In the genomic region with DNA sequence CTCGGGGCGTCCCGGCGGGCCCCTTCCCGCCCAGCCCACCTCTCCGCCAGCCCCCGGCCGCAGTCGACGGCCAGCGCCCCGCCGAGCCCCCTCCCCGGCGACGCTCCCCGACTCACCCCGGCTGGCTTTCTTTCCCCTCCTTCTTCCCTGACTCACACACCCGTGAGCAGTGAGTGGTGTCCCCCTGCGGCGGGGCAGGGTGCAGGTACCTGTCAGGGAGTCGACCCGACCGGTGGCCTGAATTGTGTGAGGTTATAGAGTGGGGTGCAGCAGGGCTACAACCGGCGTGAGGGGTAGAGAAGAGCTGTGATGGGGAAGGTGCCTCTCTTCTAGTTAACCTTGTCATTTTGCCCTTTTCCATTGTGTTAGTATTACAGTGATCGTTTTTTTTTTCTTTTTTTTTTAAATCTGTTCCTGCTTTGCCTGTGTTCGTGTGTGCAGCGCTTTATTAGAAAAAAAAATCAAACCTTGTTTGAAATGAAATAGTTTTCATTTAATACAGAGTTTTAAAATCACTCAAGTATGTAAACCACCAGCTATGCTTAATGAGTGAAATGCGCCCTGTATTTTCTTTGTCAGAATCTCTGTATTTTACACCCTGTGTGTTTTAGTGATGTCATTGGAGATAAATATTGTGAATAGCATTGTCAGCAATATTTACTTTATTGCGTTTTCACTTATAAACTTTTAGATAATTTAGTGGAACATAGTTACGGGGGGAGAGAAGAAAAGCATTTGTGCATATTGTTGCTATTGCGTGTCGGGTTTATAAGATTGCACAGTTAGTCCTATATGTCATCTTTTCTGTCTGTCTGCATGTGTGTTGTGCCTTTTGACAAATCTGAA, we compare ENCODE assay signal across 8 mouse cellular contexts. TPM values are rescaled to one million over a fixed set of nuclear protein-coding genes. Genes with fewer than 3 reads are reported as not detected.
DNase-seq lines count a peak whose midpoint lies in the region; ATAC-seq and TF ChIP-seq lines count a peak whose summit lies in the region.

No protein-coding gene starts in this region.

- H3K27me3 ChIP-seq in forebrain, embryonic 16.5 days (replicated peaks; ENCODE audit: control insufficient read depth, insufficient read depth, low read length) = no peaks in the 10 kb centered on the region
- H3K27me3 ChIP-seq in liver, adult 2 months (ENCODE audit: control insufficient read depth, insufficient read depth, low read length) = no peaks in the 10 kb centered on the region
- H3K27me3 ChIP-seq in midbrain, postnatal 0 days (ENCODE audit: insufficient read depth, low read length) = no peaks in the 10 kb centered on the region
- no peaks in the 10 kb centered on the region for H3K27me3 ChIP-seq in testis, adult 2 months (ENCODE audit: control insufficient read depth, insufficient read depth, low read length)

- H3K9ac ChIP-seq in forebrain, embryonic 16.5 days (replicated peaks; ENCODE audit: low read depth, low read length) = peak overlapping the region; percentile 96
- peak overlapping the region; percentile 98 for H3K9ac ChIP-seq in liver, adult 2 months (ENCODE audit: low read depth, low read length)
- peak overlapping the region; percentile 91 for H3K9ac ChIP-seq in midbrain, postnatal 0 days (replicated peaks; ENCODE audit: low read length, poor library complexity, severe bottlenecking)

- no peaks in the 10 kb centered on the region for H3K36me3 ChIP-seq in forebrain, embryonic 16.5 days (ENCODE audit: control insufficient read depth, insufficient read depth)
- no peaks in the 10 kb centered on the region for H3K36me3 ChIP-seq in liver, adult 2 months (ENCODE audit: control insufficient read depth, insufficient read depth, low read length)
- no peaks in the 10 kb centered on the region for H3K36me3 ChIP-seq in midbrain, postnatal 0 days (ENCODE audit: insufficient read depth, low read length)
- H3K36me3 ChIP-seq in testis, adult 2 months (ENCODE audit: control insufficient read depth, insufficient read depth, low read length) = no peaks in the 10 kb centered on the region

- H3K4me2 ChIP-seq in forebrain, embryonic 16.5 days (ENCODE audit: low read length) = peak overlapping the region; percentile 67
- H3K4me2 ChIP-seq in midbrain, postnatal 0 days (ENCODE audit: low read depth, low read length, poor library complexity, severe bottlenecking) = peak overlapping the region; percentile 65

- no peak for TF ChIP-seq CTCF in left cerebral cortex, adult 2 months (IDR thresholded peaks at IDR 0.05)
- no peak for TF ChIP-seq CTCF in liver, adult 2 months (IDR thresholded peaks at IDR 0.05; ENCODE audit: low read depth, low read length)
- TF ChIP-seq CTCF in midbrain, postnatal 0 days (IDR thresholded peaks at IDR 0.05) = peak; percentile 35
- no peak for TF ChIP-seq CTCF in testis, adult 2 months (IDR thresholded peaks at IDR 0.05; ENCODE audit: control insufficient read depth, insufficient read depth, insufficient replicate concordance, low read depth, low read length)

- H3K9me3 ChIP-seq in forebrain, embryonic 16.5 days (ENCODE audit: control insufficient read depth, low read length) = no peaks in the 10 kb centered on the region
- H3K9me3 ChIP-seq in midbrain, postnatal 0 days (ENCODE audit: low read length) = no peaks in the 10 kb centered on the region

- peak overlapping the region; percentile 94 for H3K4me3 ChIP-seq in left cerebral cortex, adult 2 months
- H3K4me3 ChIP-seq in forebrain, embryonic 16.5 days (replicated peaks; ENCODE audit: low read length) = peak overlapping the region; percentile 81
- peak overlapping the region; percentile 82 for H3K4me3 ChIP-seq in liver, adult 2 months (ENCODE audit: insufficient read depth, low read depth, low read length)
- peak overlapping the region; percentile 98 for H3K4me3 ChIP-seq in midbrain, postnatal 0 days (ENCODE audit: low read depth, low read length)
- H3K4me3 ChIP-seq in testis, adult 2 months (ENCODE audit: control insufficient read depth, low read depth, low read length) = peak overlapping the region; percentile 92

- peaks cover 5% of the 10 kb centered on the region for H3K4me1 ChIP-seq in forebrain, embryonic 16.5 days (replicated peaks; ENCODE audit: control insufficient read depth, insufficient read depth, low read length)
- peaks cover 13% of the 10 kb centered on the region for H3K4me1 ChIP-seq in liver, adult 2 months (ENCODE audit: control insufficient read depth, insufficient read depth, low read length)
- 0 out of 2 replicates have a peak, but pooled peaks cover 3% of the 10 kb centered on the region for H3K4me1 ChIP-seq in midbrain, postnatal 0 days (ENCODE audit: insufficient read depth, low read length)
- H3K4me1 ChIP-seq in testis, adult 2 months (ENCODE audit: control insufficient read depth, insufficient read depth, low read length) = no peaks in the 10 kb centered on the region

- H3K27ac ChIP-seq in left cerebral cortex, adult 2 months = peak overlapping the region; percentile 97
- peak overlapping the region; percentile 94 for H3K27ac ChIP-seq in forebrain, embryonic 16.5 days (ENCODE audit: low read length)
- H3K27ac ChIP-seq in liver, adult 2 months (replicated peaks; ENCODE audit: insufficient read depth, low read depth, low read length) = peak overlapping the region; percentile 76
- peak overlapping the region; percentile 86 for H3K27ac ChIP-seq in midbrain, postnatal 0 days (ENCODE audit: low read depth, low read length)
- H3K27ac ChIP-seq in testis, adult 2 months (ENCODE audit: control insufficient read depth, insufficient read depth, low read depth, low read length) = peak overlapping the region; percentile 74; the same call in 1 of the 2 replicates

- 8% methylated on average over 33 of the region's 34 CpGs for WGBS in forebrain, embryonic 16.5 days
- WGBS in liver, adult 2 months = 5% methylated on average over 33 of the region's 34 CpGs
- WGBS in midbrain, postnatal 0 days = 7% methylated on average over 33 of the region's 34 CpGs

- TF ChIP-seq POLR2A in liver, adult 2 months (IDR thresholded peaks at IDR 0.05; ENCODE audit: extremely low read depth, insufficient read depth, low read length) = no peak
- no peak for TF ChIP-seq POLR2A in testis, adult 2 months (IDR thresholded peaks at IDR 0.05; ENCODE audit: control insufficient read depth, low read depth, low read length)

- peak; percentile 62 for ATAC-seq in forebrain, embryonic 16.5 days
- peak; percentile 41 for ATAC-seq in inflammation-experienced regulatory T-cells, adult 6 months
- ATAC-seq in midbrain, postnatal 0 days (ENCODE audit: low FRiP score) = peak; percentile 74

- intact Hi-C loops in left cerebral cortex, adult 2 months (cut with DNase I) = loop anchor here (2.0 kb wide), 2 partner anchors 28 to 82 kb away; partner anchors contain the start of gene Rbm26
- intact Hi-C loops in left cerebral cortex, postnatal 25 days (cut with DNase I) = loop anchor here (2.0 to 5.0 kb wide), 3 partner anchors 22 to 82 kb away; partner anchors contain the start of gene Rbm26

- peaks cover 11% of the 10 kb centered on the region for H3K79me2 ChIP-seq in liver, adult 2 months (ENCODE audit: control insufficient read depth, insufficient read depth, low read length)

- DNase-seq in left cerebral cortex, adult 2 months (ENCODE audit: extremely low spot score in 1 of 2, low spot score in 2 of 2) = peak; percentile 19 to 40
- no peak for DNase-seq in left cerebral cortex, postnatal 25 days (ENCODE audit: low spot score in 2 of 2)
- peak; percentile 65 for DNase-seq in cerebellum, adult 11-12 months
- DNase-seq in liver, adult 2 months (ENCODE audit: extremely low read depth, low read depth, low spot score) = peak; percentile 29
- peak; percentile 20 for DNase-seq in midbrain, postnatal 0 days (ENCODE audit: low spot score)

RNA-seq across cellular contexts. Expression of gene Ndfip2, which starts 0.9 kb away (rescaled TPM):
- 100 to 1,000 TPM in 1 of 2 experiments, 10 to 100 TPM in 1; 97.9 to 103 TPM for total RNA-seq in left cerebral cortex, adult 2 months (2021)
- 100 to 1,000 TPM; 113 to 114 TPM for total RNA-seq in left cerebral cortex, postnatal 25 days (2021)
- 78.6 and 82.4 TPM in 2 replicates for polyA plus RNA-seq in forebrain, embryonic 16.5 days (2015; fragmentation: Nextera tagmentation; extraction: Ambion mirVana)
- 10 to 100 TPM; 40.2 to 58.3 (median 41.3) TPM for polyA plus RNA-seq in inflammation-experienced regulatory T-cells, adult 6 months (2017; shearing (Covaris generic))
- 48.1 and 54.2 TPM in 2 replicates for total RNA-seq in liver, adult 2 months (2014; rRNA removed)
- 42.8 and 44.2 TPM in 2 replicates for polyA plus RNA-seq in liver, adult 2 months (2012; rRNA removed)
- total RNA-seq in midbrain, postnatal 0 days (2014; rRNA removed) = 158 TPM in 2 replicates
- polyA plus RNA-seq in midbrain, postnatal 0 days (2015; fragmentation: Nextera tagmentation; extraction: Ambion mirVana) = 113 and 121 TPM in 2 replicates
- polyA plus RNA-seq in testis, adult 2 months (2012; rRNA removed) = 74.3 and 81.6 TPM in 2 replicates

Comparison
In these comparisons a context has a peak if more than half of its experiments do, and no peak if none do; other contexts are left out.
1. DNase-seq: peak in left cerebral cortex, adult 2 months (2 of 2), cerebellum, adult 11-12 months (single experiment), liver, adult 2 months (single experiment) and midbrain, postnatal 0 days (single experiment); none in left cerebral cortex, postnatal 25 days (0 of 2).
2. Peak in every context shown above with its lines, with median percentiles within 50 percentile points of each other: H3K27ac ChIP-seq, H3K4me3 ChIP-seq, ATAC-seq and H3K9ac ChIP-seq.